Mouse (Mus musculus) brain, embryonic 14.5 days (tissue): Measurements from ENCODE around the gene Trim9. TPM values are rescaled to one million over a fixed set of nuclear protein-coding genes. Genes with fewer than 3 reads are reported as not detected.
A peak's percentile ranks its signal among the peaks of the same experiment; 100 is the strongest.

Experiments used
- DNase-seq: peaks from one replicate; pipeline ENCODE4 v3.0.0-alpha.2; 2011; ENCODE audit warnings: low read depth
- CTCF ChIP-seq: fragments of 200-500 bp; IDR thresholded peaks from 2 replicates; pipeline ENCODE4 v1.5.1; 2012; ENCODE audit warnings: inconsistent platforms, mild to moderate bottlenecking, moderate library complexity, borderline replicate concordance; ENCODE audit not compliant: insufficient read depth, insufficient read length; ENCODE audit errors: extremely low read depth
- POLR2A ChIP-seq: fragments of 200-500 bp; IDR thresholded peaks from 2 replicates; pipeline ENCODE4 v1.6.1; 2012; ENCODE audit warnings: mild to moderate bottlenecking, inconsistent platforms, borderline replicate concordance; ENCODE audit not compliant: poor library complexity, insufficient read depth, insufficient read length, severe bottlenecking; ENCODE audit errors: extremely low read depth
- polyA plus RNA-seq: library from polyadenylated mRNA; depleted of rRNA; stranded (reverse); fragments of >200 nt; gene quantifications from 2 replicates; pipeline ENCODE4 v1.2.3, GENCODE M21; 2012

Trim9 gene
- polyA plus RNA-seq, 1 experiment, result 85.7 TPM

DNA sequence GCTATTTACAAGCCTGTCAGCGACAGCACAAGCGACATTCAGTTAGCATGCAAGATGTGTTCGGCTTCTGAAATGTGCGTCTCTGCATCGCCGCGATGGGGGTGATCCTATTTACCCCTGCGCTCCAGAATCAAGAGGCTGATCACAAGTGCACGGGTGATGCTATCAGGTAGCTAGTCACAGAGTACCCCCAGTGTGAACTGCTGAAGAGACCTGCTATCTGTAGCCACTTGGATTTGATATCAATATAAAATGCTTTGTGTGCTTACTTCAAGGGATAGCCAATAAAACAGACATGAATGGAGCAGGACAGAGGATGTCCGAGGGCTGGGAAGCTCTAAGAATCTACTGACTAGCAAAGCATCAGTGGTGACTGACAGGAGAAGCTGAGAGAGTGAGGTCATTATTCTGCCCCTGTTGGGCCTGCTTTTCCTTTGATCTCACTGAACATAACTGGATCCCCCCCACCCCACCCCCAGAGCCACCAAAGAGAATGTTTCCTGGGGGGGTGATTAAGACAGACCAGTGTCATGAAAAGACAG is 97.7 kb downstream of the Trim9 start:
- peak; percentile 63 for DNase-seq
- TF ChIP-seq POLR2A, result no peak
- TF ChIP-seq CTCF, result no peak

DNA sequence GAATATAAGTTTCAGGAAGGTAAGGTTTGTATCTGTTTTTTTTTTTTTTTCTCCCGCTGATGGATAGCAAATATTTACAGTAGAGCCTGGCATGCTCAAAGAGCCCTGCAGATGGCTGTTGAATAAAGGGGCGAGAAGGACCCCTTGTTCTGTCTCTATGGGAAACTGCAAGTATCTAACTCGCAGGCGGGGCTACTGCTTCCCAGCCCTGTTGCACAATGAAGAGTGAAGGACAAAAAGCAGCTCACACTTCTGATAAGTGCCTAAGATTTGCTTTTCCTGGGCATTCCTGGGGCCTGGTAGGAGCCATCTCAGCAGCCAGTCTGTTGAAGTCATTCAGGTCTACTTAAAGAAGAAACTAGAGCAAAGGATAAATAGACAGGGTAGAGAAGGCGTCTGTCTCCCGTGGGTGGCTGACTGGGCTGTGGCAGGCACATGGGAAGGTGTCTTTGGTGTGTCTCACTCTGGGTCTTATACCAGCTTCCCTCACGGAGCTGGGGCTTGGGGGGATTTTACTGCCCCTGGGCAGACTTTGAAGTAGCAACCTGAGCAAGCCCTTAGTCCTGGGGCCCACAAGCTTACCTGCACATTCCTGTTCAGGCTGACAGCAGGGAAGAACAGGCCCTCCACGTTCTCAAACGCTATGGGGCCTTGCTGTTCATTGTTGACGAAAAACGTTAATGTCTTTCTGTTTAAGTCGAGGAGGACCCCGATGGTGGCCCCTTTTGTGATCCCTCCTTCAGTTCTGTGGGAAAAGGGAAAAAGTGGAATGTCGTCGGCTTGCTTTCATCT is 99.5 kb downstream of the Trim9 start:
- TF ChIP-seq CTCF (no peak), POLR2A (no peak)
- peak; percentile 82 for DNase-seq

DNA sequence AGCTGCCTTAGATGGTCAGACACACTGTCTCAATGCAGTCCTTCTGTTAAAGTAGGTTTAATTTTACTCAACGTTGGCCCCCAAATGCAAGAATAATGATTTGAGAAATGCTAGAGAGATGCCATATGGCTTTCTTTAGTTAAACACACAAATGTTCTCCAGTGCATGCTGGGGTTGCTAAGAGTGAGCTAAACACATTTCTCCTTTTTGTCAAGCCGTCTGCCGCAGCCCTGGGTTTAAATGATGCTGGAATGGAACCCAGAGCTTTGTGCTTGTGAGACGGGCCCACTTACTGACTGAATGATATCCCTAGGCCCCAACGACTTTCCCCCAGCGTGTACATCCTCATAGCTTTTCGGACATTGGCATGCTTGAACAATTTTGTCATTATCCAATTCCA is 104.9 kb downstream of the Trim9 start:
- no peak for TF ChIP-seq POLR2A
- no peak for TF ChIP-seq CTCF
- peak; percentile 51 for DNase-seq

DNA sequence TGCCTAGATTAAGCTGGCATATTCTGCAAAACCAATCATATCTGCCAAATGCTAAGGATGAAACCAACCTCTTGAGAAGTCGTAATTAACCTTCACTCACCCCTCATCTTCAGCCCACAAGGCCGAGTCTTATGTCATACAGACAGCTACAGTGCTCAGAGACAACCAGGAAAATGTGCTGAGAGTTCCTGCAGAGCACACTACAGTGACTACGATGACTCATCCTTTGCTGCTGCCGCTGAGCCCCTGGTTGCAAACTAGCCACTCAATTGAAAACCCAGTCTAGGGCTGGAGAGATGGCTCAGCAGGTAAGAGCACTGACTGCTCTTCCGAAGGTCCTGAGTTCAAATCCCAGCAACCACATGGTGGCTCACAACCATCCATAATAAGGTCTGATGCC is 107.7 kb downstream of the Trim9 start:
- TF ChIP-seq CTCF (no peak), POLR2A (no peak)

DNA sequence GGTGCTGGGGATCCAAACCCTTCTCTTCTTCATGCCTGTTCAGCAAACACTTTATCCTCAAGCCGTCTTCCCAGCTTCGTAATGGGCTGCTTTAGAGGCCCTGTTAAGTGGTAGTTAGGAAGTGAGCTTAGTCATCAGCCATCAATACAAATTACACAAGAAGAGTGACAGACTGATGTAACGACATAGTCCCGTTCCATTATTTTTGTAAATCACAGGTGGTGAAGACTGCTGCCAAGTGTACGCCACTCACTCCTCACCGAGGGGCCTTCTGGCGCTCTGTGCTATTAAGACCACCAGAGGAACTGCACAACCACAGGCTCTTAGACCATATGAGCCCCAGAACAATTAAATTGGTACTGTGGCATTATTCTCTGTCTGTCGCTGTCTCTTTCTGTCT is 108.8 kb downstream of the Trim9 start:
- DNase-seq, result peak; percentile 88

More for the DNA sequence above, 107.7 kb downstream of the Trim9 start:
- no peak for DNase-seq

DNA sequence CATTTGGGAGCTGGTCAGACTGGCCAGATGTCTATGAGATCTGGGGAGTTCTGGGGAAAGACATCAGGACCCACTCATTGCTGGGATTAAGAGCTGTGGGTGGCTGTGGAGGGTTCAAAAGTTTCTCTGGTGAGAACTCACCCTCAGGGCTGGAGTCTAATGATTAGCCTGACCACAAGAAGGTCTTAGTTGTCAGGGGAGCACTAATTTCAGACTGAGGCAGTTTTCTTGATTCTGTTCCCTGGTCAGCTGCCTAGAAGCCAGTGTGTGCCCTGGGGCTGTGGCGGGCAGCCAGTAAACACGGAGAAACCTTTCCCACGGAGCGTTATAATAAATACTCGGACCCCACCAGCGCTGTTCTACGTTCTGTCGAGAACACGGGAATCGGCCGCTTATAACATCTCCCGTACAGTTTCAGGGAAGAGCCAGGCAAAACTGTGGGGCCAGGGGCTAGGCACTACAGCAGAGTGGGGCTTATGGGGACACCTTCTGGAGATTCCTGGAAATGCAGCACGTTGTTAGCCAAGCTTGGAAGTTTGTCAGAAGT is 112.4 kb downstream of the Trim9 start:
- no peak for TF ChIP-seq POLR2A
- peak; percentile 90 for TF ChIP-seq CTCF
- peak; percentile 90 for DNase-seq

More for the DNA sequence above, 108.8 kb downstream of the Trim9 start:
- TF ChIP-seq POLR2A (no peak), CTCF (no peak)

DNA sequence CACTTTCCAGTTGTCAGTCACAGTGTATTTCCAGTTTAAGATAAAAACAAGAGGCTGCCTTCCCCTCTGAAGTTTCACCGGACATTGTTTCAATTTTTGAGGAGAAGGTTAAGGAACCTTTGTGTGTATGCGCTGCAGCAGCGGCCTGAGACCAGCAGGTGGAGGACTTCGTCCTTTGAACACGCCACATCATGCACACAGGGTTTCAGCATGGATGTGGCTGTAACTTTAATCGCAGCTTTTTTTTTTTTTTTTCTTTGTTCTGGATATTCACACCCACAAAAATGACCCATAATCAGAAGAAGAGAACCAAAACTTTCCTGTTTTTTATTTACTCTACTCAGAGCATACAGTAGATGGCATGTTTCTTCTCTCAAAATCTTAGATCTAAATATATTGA is 113.0 kb downstream of the Trim9 start:
- DNase-seq, result peak; percentile 91
- TF ChIP-seq POLR2A (no peak), CTCF (peak; percentile 92)

DNA sequence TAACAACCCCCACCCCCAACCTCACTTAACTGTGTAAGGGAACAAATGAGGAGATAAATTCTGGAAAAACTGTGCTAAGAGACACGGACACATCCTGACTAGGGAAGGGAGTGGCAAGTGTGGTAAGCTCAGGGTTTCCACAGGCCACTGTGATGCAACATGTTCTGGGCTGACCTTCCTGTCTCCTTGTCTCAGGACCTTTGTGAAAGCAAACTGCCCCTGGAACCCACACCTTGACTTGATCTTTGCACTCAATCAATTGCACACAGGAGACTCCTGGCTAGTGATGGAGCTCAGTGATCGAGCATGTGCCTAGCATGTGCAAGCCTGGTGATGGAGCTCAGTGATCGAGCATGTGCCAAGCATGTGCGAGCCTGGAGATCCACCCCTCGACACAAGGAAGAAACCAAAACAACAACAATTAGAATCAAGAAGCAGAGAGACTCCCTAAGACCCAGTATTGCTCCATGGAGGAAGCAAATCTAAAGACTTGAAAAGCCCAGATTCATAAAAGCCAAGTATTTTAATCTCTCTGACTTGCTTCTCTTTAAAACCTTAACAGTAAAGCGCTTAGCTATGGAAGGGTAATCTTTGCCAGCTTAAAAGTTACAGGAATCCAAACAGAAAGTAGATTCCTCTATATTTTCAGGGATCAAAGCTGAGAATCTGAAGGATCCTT is 113.6 kb downstream of the Trim9 start:
- DNase-seq, result no peak
- TF ChIP-seq CTCF (no peak), POLR2A (no peak)

DNA sequence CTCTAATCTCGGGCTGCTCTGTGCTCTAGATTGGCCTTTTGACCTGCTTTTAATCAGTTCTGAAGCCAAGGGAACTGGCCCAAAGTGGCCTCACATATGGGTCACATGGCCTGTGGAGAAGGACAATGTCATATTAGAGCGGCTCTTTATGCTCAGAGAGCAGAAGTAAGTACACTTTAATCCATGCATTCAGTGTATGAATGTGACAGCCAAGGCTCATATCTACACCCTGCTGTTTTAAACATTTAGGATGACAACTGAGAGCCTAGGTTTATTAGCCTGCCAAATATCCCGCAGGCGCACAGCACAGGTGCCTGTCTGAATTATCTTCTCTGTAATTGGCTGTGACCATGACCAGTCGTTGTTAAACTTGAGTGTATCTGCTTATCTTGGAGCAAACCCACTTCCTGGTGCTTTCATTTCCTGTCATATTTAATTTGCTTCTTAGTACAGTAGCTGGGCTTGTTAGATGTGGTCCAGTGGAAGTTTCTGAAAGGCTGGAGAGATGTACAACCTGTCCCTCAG is 115.3 kb downstream of the Trim9 start:
- DNase-seq, result peak; percentile 42
- TF ChIP-seq CTCF (no peak), POLR2A (no peak)

DNA sequence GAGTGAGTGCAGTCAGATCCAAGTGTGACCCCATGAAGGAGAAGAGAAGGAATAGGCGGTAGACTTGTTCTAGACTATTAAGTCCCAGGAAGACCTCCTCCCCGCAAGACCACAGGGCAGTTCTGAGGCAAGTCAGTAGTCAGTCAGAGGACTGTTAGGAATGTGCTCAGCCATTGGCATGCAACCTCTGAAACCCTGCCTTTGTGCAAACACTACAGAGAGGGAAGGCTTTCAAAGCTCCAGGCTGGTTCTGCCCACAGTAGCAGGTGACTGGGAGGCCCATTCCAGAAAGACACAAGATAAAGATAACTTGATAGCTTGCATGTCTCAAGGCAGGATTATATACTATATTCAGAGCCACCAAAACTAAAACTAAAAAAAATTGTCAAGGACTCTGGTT is 116.1 kb downstream of the Trim9 start, which contains the start of gene Pygl:
Gene Pygl (minus strand): TSS at position 195 of the 400 bp plus-strand sequence.
- DNase-seq, result no peak
- TF ChIP-seq CTCF (no peak), POLR2A (no peak)

DNA sequence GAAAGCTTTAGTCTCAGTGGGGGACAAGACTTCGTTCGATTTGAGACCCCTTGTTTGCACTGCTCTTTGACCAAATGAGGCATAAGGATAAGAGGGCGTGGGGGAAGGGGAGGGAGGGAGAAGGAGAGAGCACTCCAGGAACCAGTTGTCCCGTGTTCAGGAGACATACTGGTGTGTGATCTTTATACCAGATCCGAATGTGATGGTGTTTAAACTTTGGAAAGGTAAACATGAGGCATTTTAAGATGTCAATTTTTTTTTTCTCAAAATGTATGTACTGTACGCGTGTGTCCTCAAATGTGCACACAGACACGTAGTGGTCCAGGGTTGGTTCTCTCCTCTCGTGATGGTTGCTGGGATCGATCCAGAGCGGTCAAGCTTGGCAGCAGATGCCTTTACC is 119.3 kb downstream of the Trim9 start:
- TF ChIP-seq CTCF (no peak), POLR2A (no peak)
- DNase-seq, result no peak
